Mouse (Mus musculus) bone marrow, adult 2 months (tissue): ENCODE data around the gene Gimap9.

Source experiments
- CTCF ChIP-seq: fragments of 200-500 bp; IDR thresholded peaks from 2 replicates; pipeline ENCODE4 v1.5.1; 2011; ENCODE audit warnings: low read length, control low read depth; ENCODE audit not compliant: control insufficient read depth, insufficient read depth
- POLR2A ChIP-seq: fragments of 200-500 bp; IDR thresholded peaks from 2 replicates; pipeline ENCODE4 v1.6.1; 2011; ENCODE audit warnings: low read depth, mild to moderate bottlenecking, control low read depth, low read length, borderline replicate concordance; ENCODE audit not compliant: control insufficient read depth

DNA sequence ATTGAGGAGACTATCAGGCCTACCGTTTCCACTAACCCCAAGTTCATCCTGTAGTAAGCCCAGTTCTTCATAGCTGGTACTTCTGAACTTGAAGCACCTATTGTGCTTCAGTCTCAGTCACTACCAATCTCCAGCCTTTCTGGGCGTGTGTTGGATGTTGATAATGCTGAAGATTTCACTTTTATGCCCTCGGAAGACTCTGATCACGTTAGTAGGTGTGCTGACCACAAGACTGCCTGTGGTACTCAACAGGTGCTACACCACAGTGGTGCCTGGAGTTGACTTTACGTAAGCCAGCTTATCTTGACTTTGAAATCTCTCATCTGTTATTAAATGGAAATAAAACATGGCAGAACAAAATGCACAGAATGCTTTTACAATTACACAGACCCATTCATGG, 4.5 kb downstream of the Gimap9 start:
- no peak for TF ChIP-seq CTCF
- TF ChIP-seq POLR2A = no peak
